ENCODE assay signal across 8 mouse cellular contexts in the genomic region with DNA sequence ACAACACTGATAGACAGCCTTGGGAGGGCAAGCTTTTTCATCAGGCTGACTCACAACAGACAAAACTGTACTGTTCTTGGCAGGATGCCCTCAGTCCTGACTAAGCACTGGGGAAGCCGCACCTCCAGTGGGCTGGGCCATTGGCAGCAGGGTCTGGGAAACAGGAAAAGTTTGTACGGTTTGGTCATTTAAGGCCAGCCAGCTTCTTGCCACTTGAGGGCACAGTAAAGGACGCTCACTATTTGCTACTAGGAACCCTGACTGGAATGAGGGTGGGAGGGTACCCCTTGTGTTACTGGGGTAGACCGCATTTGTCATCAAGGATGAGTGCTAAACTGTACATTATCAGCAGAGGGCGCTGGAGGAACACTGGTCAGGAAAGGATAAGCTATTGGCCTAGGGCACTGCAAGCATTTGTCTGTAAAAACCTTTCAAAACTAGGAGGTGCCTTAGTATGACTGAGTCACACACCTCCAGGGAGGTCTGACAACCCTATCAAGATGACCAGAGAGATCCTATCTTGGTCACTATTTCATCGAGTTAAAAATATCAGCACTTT. TPM values are rescaled to one million over a fixed set of nuclear protein-coding genes. Genes with fewer than 3 reads are reported as not detected.
DNase-seq lines count a peak whose midpoint lies in the region; ATAC-seq lines count a peak whose summit lies in the region.

No protein-coding gene starts in this region.

- H3K4me2 ChIP-seq in hindbrain, embryonic 11.5 days (replicated peaks; ENCODE audit: low read depth, low read length): no peak overlapping the region

- H3K27ac ChIP-seq in hindbrain, embryonic 11.5 days (ENCODE audit: low read depth, low read length): no peak overlapping the region

- WGBS in hindbrain, embryonic 11.5 days: 56% methylated on average over 6 of the region's 6 CpGs

- ATAC-seq in hindbrain, embryonic 11.5 days (ENCODE audit: low FRiP score): no peak

- DNase-seq in MN1 (ENCODE audit: low spot score): peak; percentile 99
- DNase-seq in cerebellum, adult 9-10 months: peak; percentile 95
- peak; percentile 86 to 96 for DNase-seq in frontal cortex, adult 2 months (ENCODE audit: extremely low spot score in 1 of 2, low spot score in 1 of 2)
- DNase-seq in hindbrain, embryonic 11.5 days (ENCODE audit: low spot score): peak; percentile 84
- peak; percentile 89 to 91 for DNase-seq in layer of hippocampus, postnatal 10 days (ENCODE audit: low spot score in 2 of 2)
- peak; percentile 92 for DNase-seq in lung, postnatal 14 days
- DNase-seq in retina, adult 2 months (ENCODE audit: low read depth, low spot score): peak; percentile 67
- peak; percentile 74 to 78 for DNase-seq in thymus, postnatal 36 days

- no peaks in the 10 kb centered on the region for H3K27me3 ChIP-seq in hindbrain, embryonic 11.5 days (ENCODE audit: control insufficient read depth, insufficient read depth, low read length)

- H3K9me3 ChIP-seq in hindbrain, embryonic 11.5 days (ENCODE audit: control insufficient read depth, low read length): no peaks in the 10 kb centered on the region

- no peaks in the 10 kb centered on the region for H3K4me1 ChIP-seq in hindbrain, embryonic 11.5 days (replicated peaks; ENCODE audit: control insufficient read depth, insufficient read depth, low read length)

- H3K36me3 ChIP-seq in hindbrain, embryonic 11.5 days (ENCODE audit: control insufficient read depth, insufficient read depth, low read length): no peaks in the 10 kb centered on the region

- H3K4me3 ChIP-seq in hindbrain, embryonic 11.5 days (ENCODE audit: low read depth, low read length): no peak overlapping the region

- H3K9ac ChIP-seq in hindbrain, embryonic 11.5 days (ENCODE audit: low read depth, low read length): no peak overlapping the region

RNA-seq across cellular contexts. Expression of gene Cdh15, which starts 58.8 kb away (rescaled TPM):
- polyA plus RNA-seq in frontal cortex, adult 2 months (2012; rRNA removed): 1.1 and 1.6 TPM in 2 replicates
- polyA plus RNA-seq in hindbrain, embryonic 11.5 days (2014; fragmentation: Nextera tagmentation; extraction: Ambion mirVana): 0.86 and 1.7 TPM in 2 replicates
- total RNA-seq in layer of hippocampus, postnatal 10 days (2021): 1 to 10 TPM; 1.5 TPM
